Mouse (Mus musculus): ENCODE measurements around the gene Slc30a3.
"Not testable (repeated sequence)": the region's sequence is repeated elsewhere in the genome, so short reads cannot be mapped to it uniquely, and the experiment has no call there.

Slc30a3 gene

GRCm38 (mm10) chr5:31048763-31049641 is 59.0 kb downstream of the Slc30a3 start, which contains the start of gene Slc5a6:
TSS of gene Slc5a6 (minus strand) at chr5:31048924.
- in situ Hi-C loops (cut with MboI): no loop called here

- in situ Hi-C loops (cut with MboI): no loop called here
Measured at GRCm38 (mm10) chr5:31047848-31048762, 59.9 kb downstream of the Slc30a3 start, which contains the start of gene Atraid. TSS of gene Atraid (plus strand) at chr5:31048312.

- in situ Hi-C loops (cut with MboI): no loop called here
Measured at GRCm38 (mm10) chr5:31047074-31047473, 61.0 kb downstream of the Slc30a3 start.

DNA sequence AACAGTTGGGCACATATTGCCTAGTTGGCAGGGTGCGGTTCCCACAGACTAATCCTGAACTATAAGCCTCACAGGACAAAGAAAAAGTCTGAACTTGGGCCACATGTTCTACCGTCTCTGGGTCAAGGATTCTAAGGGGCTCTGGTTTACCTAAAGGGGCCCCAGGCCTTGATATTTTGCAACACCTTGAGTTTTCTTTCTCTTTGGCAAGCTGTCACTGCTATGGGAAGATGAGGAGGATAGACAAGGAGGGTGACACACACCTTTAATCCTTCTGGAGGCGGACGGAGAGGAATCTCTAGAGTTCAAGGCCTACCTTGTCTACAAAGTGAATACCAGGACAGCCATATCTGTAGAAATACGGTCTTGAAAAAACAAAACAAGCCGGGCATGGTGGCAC is 61.6 kb downstream of the Slc30a3 start:
- in situ Hi-C loops (cut with MboI): no loop called here

- in situ Hi-C loops (cut with MboI): no loop called here
Measured at GRCm38 (mm10) chr5:31038171-31038845, 69.7 kb downstream of the Slc30a3 start.

GRCm38 (mm10) chr5:31036556-31036955 is 71.5 kb downstream of the Slc30a3 start:
- in situ Hi-C loops (cut with MboI): not testable (repeated sequence)

Data from mature B cell (primary cell).